Mouse (Mus musculus) left cerebral cortex, adult 9 months (tissue): ENCODE measurements at regions not wholly inside any gene's neighbourhood (a gene's known extent, or its start where the extent isn't known, plus 50 kb on each side); places are given as distances from the start of the nearest gene placed in this dataset.

ENCODE experiments used
- DNase-seq, 2 experiments: peaks; one replicate each; pipeline ENCODE4 v3.0.0; 2022; ENCODE audit warnings: low spot score in 2 of 2

GRCm38 (mm10) chr4:95105424-95105823 is 53.4 kb upstream of the Jun start:
- peak in 1 of 2 experiments; percentile 32 for DNase-seq

- peak in 1 of 2 experiments; percentile 34 for DNase-seq
Observed at GRCm38 (mm10) chr4:95105926-95106622, 54.1 kb upstream of the Jun start.

GRCm38 (mm10) chr4:95106881-95107665 is 55.1 kb upstream of the Jun start:
- DNase-seq = no peak

GRCm38 (mm10) chr4:95108811-95109210 is 56.8 kb upstream of the Jun start:
- DNase-seq = no peak

DNA sequence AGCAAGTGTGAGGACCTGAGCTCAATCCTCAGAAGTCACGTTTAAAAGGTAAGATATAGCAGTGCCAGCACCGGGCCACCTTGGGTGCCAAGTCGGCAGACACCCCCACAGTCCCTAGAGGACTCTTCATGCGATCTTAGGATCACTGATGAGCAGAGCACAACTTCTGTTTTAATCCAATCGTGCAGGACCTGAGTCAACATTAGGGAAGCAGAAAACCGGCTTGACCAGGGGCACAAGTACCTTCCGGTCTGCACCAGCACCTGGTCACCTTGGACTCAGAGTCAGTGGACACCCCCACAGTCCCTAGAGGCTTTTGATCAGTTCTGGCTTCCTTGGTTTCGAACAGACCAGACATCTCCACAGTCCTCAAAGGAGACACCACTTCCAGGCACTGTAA is 58.8 kb upstream of the Jun start:
- DNase-seq = no peak

DNA sequence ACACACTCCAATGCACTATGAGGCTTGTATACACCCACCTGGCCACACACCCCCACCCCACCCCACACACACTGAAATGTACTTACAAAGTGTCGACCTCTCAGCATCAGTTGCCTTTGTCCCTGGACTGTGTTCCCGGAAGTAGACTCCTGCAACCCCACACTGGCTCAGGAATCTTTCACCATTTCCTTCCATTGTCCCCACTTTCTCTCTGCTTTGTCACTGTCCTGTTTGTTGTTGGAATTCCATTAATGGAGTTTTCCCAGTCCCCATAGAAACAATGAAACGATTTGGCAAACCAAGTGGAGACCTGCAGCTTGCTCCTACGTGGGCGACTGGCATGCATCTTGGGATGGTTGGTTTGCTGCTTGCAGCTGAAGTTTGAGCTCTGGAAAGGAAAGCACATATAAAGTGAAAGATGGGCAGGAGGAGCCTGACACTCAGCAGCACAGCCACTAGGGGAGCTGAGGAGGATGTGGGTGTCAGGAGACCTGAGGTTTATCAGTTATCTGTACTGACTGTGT is 65.2 kb upstream of the Jun start:
- no peak for DNase-seq

DNA sequence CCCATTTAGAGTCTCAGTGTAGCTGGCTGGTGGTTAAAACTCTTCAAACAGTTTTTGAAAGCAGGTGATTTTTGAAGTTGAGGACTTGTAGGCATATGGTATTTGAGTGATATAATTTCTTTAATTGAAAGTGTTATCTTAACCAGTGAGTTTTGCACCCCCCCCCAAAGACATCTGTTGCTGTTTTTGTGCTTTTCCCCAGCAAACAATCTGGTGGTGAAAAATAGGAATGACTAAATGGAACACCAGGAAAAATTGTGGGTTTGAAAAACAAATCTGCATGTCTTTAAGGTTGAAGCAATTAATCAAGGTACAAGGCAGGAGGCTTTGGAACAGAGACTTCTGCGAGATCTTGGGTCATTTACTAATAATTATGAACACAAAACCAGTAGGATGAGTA is 68.9 kb upstream of the Jun start:
- DNase-seq = no peak

DNA sequence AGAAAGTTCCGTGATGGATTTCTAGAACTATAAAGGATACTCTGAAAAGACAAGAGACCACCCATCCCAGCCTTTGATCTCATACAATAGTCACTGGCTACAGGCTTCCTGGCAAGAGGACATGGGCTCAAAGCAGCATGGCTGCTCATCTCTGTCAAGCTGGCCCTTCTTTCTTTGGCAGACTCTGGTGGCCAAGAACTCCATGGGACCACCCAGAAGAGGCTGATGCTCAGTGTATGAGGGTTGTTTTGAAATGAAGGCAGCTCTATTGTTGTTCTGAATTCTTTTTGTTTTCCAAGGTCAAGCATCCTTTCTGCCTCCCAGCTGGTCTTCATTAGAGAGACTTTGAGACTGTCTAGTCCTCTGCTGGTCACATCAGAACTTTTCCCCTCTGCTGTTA is 73.3 kb upstream of the Jun start:
- no peak for DNase-seq

GRCm38 (mm10) chr4:95127970-95128369 is 75.9 kb upstream of the Jun start:
- no peak for DNase-seq

- DNase-seq = no peak
Observed at GRCm38 (mm10) chr4:95133815-95134214, 81.8 kb upstream of the Jun start.

- DNase-seq = no peak
Observed at GRCm38 (mm10) chr4:95134611-95135010, 82.6 kb upstream of the Jun start.

DNA sequence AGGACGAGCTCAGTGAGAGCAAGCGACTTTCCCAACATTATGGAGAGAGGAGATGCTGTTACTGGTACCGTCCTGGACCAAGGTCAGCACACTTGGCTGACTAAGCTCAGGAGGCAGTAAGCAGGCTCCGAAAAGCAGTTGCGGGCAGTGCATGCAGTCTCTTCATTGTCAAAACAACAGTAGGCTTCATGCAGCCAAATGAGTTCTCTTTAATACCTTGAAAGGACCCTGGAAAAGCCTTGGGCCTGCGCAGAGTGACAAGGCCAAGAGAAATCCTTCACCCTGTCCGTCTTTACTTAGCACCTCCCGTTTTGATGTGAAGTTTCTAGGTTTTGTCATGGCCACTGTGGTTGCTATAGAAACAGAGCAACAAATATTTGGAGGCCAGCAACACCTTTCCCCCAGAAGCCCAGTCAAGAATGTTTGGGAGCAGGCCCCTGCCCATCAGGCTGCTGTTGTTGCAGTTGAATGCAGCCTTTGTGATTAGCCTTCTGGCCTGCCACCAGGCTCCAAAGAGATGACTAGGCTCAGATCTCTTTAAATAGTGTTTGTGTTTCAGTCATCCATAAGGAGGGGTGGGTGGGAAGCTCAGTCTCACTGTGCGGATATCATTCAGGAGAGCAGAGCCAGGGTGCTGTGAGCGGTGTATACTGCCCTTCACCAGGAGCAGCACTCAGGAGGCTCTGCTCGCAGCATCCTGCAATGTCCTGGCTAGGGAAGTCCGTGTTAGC is 85.6 kb upstream of the Jun start:
- peak in 1 of 2 experiments; percentile 32 for DNase-seq

DNA sequence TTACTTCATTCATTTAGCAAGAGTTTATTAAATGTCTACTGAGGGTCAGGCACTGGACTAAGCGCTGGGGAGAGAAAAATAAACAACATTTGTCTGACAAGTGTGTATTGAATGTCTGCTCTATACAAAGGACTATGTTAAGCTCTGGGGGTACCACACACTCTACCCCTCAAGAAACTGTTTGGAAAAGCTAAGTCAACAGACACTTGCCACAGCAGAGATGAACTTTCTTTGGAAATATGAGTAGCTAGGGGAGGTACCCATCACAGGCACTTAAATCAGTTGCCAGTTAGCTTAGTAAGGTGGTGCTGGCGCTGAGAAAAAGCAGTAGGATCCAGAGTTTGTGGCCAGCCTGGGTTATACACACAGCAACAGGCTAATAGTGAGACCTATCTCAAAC is 86.7 kb upstream of the Jun start:
- no peak for DNase-seq

- no peak for DNase-seq
Observed at GRCm38 (mm10) chr4:95141253-95141652, 89.2 kb upstream of the Jun start.

DNA sequence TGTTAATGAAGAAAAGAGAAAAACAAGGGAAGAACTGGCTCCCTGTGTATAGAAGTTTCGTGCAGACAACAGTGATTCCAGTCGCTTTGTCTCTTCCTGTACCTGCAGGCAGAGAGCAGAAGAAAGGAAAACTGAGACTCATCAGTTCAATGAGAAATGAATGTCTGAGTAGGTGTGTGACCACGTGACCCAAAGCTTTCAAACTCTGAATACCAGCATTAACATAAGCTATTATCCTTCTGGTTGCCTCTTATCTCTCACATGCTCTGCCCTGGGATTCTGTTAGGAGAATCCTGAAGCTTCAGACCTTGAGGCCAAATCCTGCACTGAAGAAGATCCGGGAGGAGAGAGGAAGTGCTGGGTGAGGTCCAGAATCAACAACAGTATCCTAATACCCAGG is 91.1 kb upstream of the Jun start:
- no peak for DNase-seq

- no peak for DNase-seq
Observed at GRCm38 (mm10) chr4:95143668-95144067, 91.6 kb upstream of the Jun start.

DNA sequence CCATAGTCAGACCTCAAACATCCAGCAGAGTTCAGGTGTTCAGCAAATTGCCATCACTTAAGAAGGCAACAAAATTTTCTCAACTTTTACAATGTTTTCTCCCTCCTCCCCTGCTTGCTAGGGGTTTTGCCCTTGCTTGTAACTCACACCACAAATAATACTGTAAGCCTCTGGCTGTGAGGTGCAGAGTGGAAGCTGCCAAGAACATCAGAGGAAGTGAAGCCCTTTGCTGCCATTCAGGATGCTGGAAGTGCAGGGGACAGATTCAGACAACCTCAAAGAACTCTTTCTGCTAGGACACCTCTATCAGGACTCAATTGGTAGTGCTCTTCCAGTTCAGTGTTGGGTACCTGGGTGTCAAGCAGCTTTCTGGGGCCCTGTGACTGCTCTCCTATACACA is 92.4 kb upstream of the Jun start:
- no peak for DNase-seq

GRCm38 (mm10) chr4:95146268-95146667 is 94.2 kb upstream of the Jun start:
- DNase-seq = no peak

DNA sequence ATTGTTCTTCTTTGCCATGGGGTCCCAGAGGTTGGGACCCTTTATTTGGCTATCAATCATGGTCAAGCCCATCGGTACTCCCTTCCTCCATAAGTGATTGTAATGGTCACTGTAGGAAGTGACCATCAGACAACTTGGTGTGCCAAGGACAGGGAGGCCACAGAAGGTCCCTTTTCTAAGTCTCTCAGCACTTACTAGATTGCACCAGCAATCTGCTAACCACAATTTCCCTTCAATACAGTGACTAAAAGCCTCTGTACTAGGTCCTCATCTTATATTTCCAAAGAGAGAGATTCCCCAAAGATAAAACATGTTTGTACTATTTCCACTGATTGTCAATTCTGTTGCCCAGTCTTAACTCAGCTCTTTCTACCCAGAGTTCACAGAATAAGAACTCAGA is 96.6 kb upstream of the Jun start:
- no peak for DNase-seq

GRCm38 (mm10) chr4:95151678-95152077 is 99.7 kb upstream of the Jun start:
- DNase-seq = no peak

- no peak for DNase-seq
Observed at GRCm38 (mm10) chr4:95152431-95153115, 100.6 kb upstream of the Jun start.

GRCm38 (mm10) chr4:95153737-95154287 is 101.8 kb upstream of the Jun start:
- DNase-seq = no peak
